Mouse (Mus musculus) spleen, postnatal 14 days (tissue): ENCODE results near the gene Lrig1.
"Not testable (repeated sequence)": the region's sequence is repeated elsewhere in the genome, so short reads cannot be mapped to it uniquely, and the experiment has no call there.

Source experiments
- DNase-seq, 2 experiments: peaks; one replicate each; pipeline ENCODE4 v3.0.0; 2021 to 2022; ENCODE audit warnings: low spot score in 2 of 2

The Lrig1 gene

DNA sequence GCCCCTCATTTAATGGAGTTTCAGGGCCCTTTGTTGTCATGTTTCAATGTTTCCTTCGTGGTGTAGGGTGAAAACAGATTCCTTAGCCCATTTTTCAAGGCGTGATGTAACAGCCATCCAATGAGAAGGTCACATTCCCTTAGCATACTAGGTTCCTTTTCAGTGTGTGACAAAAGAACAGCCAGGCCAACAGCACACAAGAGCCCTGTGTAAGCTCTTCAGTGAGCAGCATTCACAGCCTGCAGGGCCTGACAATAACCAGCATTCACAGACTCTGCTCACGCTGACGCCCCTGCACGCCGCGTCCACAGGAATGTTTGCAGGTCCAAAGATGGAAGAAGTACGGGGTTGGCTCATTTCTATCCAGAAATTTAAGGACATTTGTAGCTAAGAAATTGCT is 122.0 kb downstream of the Lrig1 start:
- no peak for DNase-seq

DNA sequence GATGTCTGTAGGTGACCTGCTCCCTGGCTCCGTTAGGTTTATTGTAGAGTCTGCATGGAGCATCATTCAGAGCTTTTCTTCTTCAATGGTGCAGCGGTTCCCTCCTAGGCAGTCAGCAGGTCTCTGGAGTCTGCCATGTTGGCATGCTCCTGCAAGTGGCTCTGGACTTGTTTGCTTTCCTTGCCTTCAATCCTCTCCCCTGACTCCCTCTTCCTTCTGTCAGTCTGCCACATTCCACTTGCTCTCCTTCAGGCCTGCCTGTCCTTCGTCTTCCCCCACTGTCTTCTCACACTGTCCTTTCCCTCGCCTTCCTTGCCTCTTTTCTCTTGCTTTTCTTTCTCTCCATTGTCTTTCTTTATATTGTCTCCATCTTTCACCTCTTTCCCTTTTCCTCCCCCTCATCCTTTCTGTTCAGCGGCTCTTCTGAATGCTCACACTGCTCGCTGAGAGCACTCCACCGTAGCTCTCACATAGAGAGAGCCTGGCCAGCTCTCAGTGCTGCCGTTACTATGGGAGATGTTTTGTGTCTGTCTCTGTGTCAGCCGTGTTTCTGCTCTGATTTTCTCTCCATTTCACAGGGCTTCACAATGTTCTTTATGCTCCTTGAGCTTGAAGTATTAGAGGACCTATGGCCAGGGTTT is 124.3 kb downstream of the Lrig1 start:
- DNase-seq, result no peak

DNA sequence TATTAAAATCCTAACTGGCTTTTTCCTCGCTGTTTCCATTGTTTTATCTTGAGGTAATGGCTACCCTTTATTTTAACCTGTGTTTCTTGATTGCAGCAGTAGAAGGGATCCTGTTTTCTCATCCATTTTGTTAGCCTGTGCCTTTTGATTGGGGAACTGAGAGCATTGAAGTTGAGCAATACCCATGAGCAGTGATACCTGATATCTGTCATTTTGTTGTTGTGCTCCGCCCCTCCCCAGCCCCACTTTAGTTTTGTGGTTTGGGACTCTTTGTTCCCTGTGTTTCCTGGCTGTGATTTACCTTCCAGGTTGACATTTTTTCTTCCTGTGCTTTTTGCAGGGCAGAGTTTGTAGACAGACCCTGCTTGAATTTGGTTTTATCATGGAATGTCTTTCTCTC is 131.9 kb downstream of the Lrig1 start:
- DNase-seq, result no peak

DNA sequence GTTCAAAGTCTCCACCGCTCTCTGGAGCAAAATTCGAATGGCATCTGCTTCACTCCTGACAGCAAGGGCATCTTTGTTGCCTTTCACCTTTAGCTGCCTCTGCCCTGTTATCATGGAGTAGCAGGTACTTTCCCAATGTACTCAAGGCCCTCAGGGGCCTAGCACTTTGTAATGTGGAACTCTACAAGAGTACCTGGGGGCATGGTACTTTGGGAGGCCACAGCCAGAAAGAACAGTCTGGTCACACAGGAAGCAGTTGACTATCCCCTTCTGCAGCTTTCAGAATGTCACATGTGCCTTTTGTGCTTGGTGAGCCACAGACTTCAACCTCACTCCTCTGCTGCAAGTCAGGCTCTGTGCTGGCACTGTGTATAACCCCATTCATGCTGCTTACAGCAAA is 134.2 kb downstream of the Lrig1 start:
- no peak for DNase-seq

DNA sequence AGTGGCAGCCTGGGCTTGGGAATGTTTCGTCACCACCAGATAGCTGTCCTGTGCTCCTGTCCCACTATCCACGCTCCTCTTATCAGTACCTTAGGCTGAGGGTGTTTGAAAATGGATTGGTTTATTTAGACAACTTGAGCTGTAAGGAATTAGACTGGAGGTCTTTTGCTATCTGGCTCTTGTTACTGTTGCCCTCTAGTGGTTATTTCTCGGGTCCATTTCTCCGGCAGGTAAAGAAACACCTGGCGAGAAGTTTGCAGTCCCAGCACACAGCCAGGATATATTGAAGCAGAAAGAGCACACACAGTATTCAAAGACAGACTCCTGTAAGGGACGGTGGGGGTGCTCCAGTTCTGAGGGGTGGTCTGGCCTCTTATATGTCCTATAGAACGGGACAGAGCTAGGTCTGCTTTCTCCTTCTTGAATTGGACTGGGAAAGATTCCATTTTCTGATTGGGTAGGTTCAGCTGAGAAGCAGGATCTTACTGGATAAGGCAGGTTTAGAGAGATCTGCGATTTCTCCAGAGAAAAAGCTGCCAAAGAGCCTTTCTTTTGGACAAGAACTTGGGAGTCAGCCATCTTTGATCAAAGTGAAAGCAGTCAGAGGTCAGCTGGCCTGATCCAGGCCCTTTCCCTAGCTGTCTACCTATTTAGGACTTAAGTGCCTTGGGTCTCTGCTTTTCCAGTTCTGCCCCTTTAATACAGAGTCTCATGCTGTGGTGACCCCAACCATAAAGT is 136.6 kb downstream of the Lrig1 start:
- no peak for DNase-seq

DNA sequence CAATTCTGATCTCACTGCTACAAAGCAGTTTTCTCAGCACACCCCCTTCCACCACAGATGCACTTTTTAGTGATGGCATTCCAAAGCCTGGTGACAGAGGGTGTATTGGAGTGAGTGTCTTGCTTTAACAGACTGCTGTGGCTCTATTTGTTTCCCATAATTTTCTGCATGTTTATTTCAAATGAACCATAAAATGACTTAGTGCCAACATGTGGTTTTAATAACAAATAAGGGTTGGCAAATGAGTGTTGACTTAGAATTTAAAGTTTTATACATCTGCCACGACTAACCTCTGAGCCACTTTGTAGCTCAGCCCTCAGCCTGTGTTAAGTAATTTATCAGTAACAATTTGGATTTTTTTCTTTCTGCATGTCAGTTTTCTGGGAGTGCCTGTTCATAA is 138.6 kb downstream of the Lrig1 start:
- no peak for DNase-seq

DNA sequence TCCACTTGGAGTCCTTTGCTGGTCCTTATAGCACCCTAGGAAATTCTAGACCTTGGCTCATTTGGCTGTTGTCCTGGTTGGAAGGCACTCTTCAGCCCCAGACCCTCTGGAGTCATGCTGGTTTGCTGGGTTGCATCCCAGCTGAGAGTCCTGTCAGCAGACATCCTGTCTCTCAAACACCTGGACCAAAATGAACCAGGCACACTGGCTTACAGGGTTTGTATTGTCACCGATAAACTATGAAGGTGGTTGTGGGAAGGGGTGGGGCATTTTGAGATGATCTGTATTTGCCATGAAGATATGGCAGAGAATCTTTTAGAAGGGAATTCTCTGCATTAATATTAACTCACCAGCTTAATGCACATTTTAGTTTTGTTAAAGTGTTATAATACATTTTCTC is 139.1 kb downstream of the Lrig1 start:
- no peak for DNase-seq

DNA sequence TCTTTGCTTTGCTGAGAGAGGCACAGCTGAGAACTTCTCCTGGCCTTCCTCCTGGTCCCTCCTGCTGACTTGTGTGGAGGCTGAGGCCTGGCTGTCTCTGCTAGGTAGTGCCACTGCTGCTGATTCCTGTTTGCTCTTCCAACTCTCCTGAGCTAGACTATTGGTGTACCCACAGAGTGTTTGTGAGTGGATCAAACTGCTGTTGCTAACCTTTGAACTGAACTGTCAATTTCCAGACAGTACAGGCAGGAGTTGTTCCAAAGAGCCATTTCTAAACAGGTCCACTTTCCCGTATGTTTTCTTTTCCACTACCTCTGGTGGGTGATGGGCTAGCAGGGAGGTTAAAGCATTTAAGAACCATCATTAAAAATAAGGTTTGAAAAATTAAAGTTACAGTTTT is 141.4 kb downstream of the Lrig1 start:
- DNase-seq, result not testable (repeated sequence)
